Mouse (Mus musculus) NIH3T3 (cell line): ENCODE data around the gene Vamp4.
A peak's percentile ranks its signal among the peaks of the same experiment; 100 is the strongest.
"Not testable (repeated sequence)": the region's sequence is repeated elsewhere in the genome, so short reads cannot be mapped to it uniquely, and the experiment has no call there.

Experiments
- DNase-seq: peaks from one replicate; pipeline ENCODE4 v3.0.0-alpha.2; 2012; ENCODE audit warnings: low read depth

Vamp4 gene

GRCm38 (mm10) chr1:162589443-162589842 is 19.1 kb downstream of the Vamp4 start:
- DNase-seq: no peak

DNA sequence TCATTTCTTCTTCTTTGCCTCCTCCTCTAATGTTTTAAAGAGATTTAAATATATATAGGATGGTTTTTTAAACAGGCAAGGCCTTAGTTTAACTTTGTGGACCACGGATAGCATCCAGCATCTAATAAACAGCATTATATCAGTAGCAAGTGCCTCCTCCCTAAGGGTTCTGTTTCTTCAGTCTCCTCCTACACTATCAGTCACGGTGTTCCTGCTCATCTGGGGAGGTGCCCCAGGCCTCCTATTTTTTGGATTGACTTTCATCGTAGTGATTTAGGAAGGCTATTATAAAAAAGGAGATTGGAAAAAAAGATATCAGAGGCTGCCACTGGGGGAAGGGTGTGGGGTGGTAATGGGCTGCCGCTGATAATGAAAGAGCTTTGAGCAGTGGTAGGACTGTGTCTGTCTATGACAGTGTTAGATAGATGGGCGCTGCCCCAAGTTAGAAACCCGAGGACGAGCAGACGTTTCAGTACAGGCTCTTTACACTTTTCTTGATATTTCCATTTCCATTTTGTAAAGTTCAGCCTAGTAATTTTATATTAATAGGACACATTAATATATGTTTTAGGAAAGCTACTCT is 20.2 kb downstream of the Vamp4 start:
- DNase-seq: no peak

DNA sequence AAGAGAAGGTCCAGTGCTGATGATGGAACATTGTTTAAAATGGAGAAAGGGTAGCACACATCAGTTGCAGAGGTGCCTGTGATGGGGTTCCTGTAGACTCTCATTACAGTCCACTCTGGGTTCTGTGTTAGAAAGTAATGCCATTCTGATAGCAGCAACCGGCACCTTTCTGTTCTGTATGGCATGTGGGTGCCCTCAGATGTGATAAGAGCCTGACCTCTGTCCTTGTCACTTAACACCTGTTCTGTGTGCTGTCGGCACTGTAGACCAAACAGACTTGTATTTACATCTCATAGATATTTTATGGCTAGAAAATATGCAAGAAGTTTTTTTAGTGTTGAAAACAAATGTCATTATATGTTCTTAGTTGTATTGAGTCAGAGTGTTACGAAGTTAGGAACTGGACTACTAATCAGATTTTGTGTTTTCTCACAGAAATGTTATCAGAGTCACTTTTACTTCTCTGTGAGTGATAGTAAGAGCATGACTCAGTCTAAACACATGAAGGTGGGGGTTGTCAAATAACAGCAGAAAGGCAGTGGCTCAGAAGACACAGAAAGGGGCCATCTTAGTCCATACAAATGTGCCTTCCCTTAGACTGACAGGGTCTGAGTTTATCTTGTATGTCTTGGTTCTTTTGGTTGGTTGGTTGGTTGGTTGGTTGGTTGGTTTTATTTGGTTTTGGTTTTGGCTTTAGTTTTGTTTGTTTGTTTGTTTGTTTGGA is 27.2 kb downstream of the Vamp4 start:
- DNase-seq: no peak

- DNase-seq: no peak
Measured at GRCm38 (mm10) chr1:162599617-162600016, 29.3 kb downstream of the Vamp4 start.

- no peak for DNase-seq
Measured at GRCm38 (mm10) chr1:162601288-162601687, 31.0 kb downstream of the Vamp4 start.

- no peak for DNase-seq
Measured at GRCm38 (mm10) chr1:162608127-162608526, 37.8 kb downstream of the Vamp4 start.

GRCm38 (mm10) chr1:162609633-162610250 is 39.4 kb downstream of the Vamp4 start:
- DNase-seq: peak; percentile 29

DNA sequence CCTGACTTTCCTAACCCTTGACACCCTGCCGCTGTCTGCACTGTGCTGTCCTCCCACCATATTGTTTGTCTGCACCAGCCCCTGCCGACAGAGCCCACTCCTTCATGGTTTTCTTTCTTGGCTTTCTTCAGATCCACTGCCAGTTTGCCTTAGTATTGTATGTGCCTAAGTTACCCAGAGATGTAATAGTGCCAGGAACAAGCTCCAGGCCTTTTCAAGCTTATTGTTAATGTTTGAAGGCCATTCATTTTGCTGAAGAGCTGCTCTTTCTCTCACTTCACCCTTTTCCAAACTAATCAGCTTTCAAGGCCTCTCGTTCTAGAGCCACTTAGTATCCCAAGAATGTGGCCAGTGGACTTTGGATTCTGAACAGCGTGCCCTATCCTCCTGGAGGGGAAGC is 40.9 kb downstream of the Vamp4 start:
- no peak for DNase-seq

DNA sequence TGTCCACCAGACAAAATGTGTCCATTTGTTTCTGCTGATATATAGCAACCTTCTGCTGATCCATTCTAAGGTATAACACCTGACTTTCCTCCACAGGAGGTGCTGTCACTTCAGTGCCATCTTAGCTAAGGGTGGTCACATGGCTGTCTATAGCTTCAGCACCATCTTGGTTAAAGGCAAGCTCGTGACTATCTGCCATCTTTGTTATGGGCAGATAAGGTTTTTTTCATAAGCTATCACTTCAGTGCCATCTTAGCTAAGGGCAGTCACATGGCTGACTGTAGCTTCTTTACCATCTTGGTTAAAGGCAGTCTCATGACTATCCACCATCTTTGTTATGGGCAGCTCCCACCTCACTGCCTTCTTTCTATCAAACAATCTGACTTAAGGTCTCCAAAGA is 45.2 kb downstream of the Vamp4 start:
- peak; percentile 51 for DNase-seq

DNA sequence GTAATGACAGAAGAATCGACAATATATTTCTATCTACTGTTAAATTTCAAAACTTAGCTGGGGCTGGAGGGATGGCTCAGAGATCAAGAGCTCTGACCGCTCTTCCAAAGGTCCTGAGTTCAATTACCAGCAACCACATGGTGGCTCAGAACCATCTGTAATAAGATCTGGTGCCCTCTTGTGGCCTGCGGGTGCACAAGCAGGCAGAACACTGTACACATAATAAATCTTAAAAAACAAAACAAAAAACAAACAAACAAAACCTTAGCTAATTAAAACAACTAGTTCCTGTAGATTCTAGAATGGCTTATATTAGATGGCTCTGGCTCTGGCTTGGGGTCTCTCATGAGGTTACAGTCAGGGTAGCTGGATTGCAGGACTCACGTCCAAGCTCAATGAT is 50.2 kb downstream of the Vamp4 start:
- DNase-seq: peak; percentile 42

- no peak for DNase-seq
Measured at GRCm38 (mm10) chr1:162623895-162624294, 53.6 kb downstream of the Vamp4 start.

GRCm38 (mm10) chr1:162625229-162625628 is 54.9 kb downstream of the Vamp4 start:
- no peak for DNase-seq

GRCm38 (mm10) chr1:162627821-162628220 is 57.5 kb downstream of the Vamp4 start:
- DNase-seq: peak; percentile 21

DNA sequence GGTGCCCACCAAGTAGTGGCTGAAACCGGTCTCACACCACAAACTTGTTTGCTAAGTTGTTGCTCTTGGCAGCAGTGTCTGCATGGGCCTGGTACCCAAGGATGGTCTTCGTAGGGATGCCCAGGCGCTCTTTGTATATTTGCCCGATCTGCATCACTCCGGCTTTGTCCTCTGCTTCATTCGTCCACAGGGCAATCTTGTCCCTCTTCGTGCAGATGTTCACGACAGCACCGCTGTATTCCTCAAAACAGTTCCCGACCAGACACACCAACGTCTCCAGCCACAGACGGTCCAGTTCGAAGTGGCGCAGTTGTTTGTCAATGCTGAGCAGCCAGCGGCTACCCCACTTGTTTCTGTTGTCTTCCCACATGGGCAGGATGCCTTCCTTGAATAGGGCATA is 58.0 kb downstream of the Vamp4 start:
- not testable (repeated sequence) for DNase-seq

DNA sequence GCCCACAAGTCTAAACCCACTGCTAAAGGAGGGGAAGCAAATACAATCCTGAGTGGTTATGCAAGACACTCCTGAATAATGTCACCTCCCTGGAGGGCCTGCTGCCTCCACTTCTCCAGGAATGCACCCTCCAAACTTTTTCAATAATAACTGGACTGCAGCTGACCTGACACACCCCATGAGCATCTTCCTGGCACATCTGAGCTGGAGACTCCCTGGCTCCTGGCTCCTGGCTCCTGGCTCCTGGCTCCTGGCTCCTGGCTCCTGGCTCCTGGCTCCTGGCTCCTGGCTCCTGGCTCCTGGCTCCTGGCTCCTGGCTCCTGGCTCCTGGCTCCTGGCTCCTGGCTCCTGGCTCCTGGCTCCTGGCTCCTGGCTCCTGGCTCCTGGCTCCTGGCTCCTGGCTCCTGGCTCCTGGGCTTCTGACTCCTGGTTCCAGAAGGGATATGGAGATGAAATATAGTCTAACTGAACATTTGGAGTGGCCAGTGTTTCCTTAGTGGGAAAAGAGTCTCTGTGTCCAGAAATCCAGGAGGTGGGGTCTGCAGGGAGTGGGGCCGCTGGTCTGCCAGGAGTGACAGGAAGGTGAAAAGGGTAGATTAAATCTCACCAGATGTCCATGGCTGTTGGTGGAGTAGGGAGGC is 65.1 kb downstream of the Vamp4 start:
- DNase-seq: not testable (repeated sequence)

DNA sequence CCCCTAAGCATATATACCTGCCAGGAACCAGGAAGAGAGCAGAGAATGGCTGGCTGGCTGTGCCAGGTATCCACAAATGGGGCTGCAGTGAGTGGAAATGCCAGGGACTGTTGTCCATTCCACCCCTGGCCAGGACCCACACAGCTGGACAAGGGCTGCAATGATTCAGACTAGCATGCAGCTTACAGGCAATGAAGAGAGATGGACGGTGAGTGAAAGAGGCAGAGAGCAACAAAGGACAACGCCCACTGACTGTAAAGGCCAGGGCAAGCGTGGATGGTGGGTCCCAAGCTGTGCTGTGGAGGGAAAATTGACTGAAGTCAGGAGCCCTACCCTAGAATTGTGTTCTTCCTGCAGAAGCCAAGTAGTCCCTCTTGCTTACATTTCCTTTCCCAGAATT is 66.2 kb downstream of the Vamp4 start:
- DNase-seq: no peak

GRCm38 (mm10) chr1:162638535-162638934 is 68.2 kb downstream of the Vamp4 start:
- no peak for DNase-seq

GRCm38 (mm10) chr1:162639051-162639750 is 68.9 kb downstream of the Vamp4 start, which contains the start of gene Myoc:
Gene Myoc, plus strand, starts transcription at chr1:162639155.
- DNase-seq: no peak

DNA sequence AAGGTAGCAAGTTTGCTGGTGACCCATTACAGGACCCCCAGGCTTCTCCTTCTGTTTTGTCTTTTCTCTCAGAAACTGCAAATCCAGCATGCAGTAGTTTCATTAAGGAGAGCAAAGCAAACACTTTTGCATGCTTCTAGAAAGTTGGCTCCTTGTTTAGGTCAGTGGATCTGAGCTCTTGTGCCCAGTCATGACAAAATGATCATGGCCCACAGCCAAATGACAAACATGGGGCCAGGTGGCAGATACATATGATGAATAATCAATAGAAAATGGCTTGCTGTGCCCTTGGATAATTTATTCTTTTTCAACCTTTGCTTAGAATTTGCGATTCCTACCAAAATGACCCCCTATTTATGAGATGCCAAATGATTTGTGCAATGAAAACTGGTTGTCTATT is 69.5 kb downstream of the Vamp4 start:
- no peak for DNase-seq

DNA sequence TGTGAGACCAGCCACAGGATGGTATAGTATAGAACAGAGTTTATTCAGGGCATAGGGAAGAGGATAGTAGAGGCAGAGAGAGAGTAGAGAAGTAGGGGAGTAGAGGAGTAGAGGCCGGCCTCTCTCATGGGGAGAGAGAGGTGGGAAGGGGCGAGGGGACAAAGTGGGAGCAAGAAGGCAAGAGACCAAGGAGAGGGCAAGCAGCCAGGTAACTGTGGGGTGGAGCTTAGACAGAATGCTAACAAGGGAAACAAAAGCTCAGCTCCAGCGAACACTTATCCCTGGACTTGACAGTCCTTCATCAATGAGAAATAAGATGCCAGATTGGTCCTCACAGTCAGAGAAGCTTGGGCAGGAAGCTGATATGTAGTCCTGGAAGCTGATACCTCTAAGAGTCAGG is 72.3 kb downstream of the Vamp4 start:
- DNase-seq: no peak

GRCm38 (mm10) chr1:162643752-162644151 is 73.4 kb downstream of the Vamp4 start:
- peak; percentile 29 for DNase-seq

- no peak for DNase-seq
Measured at GRCm38 (mm10) chr1:162646083-162646686, 75.9 kb downstream of the Vamp4 start.
